Mouse (Mus musculus) kidney, postnatal 10 days (tissue): ENCODE results near the gene Gng7.

Source experiments
- DNase-seq: peaks from one replicate; pipeline ENCODE4 v3.0.0; 2021; ENCODE audit warnings: mixed read lengths

Gene Gng7

GRCm38 (mm10) chr10:80966296-80966695 lies 48.4 kb downstream of the Gng7 start:
- peak; percentile 54 for DNase-seq

- DNase-seq, result peak; percentile 75
Observed at GRCm38 (mm10) chr10:80963031-80963975, 51.4 kb downstream of the Gng7 start.

DNA sequence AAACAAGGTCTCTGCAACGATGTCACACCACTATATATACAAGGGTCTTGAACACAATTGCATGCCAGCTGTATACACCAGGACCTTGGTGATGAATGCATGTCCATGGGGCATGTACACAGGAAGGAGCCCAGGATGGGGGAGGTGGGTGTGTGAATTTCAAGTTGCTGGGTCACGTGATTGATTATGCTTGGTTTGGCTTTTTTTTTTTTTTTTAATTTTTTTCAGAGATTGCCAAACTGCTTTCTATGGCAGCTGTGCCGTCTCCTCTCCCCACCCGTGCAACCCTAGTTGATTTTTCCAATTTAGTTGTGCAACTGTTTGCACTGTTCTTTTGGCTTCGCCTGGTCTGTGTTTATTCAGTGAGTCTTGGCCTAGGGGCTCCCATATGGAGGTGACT lies 52.2 kb downstream of the Gng7 start:
- DNase-seq, result no peak

- peak; percentile 45 for DNase-seq
Observed at GRCm38 (mm10) chr10:80962051-80962472, 52.7 kb downstream of the Gng7 start.

DNA sequence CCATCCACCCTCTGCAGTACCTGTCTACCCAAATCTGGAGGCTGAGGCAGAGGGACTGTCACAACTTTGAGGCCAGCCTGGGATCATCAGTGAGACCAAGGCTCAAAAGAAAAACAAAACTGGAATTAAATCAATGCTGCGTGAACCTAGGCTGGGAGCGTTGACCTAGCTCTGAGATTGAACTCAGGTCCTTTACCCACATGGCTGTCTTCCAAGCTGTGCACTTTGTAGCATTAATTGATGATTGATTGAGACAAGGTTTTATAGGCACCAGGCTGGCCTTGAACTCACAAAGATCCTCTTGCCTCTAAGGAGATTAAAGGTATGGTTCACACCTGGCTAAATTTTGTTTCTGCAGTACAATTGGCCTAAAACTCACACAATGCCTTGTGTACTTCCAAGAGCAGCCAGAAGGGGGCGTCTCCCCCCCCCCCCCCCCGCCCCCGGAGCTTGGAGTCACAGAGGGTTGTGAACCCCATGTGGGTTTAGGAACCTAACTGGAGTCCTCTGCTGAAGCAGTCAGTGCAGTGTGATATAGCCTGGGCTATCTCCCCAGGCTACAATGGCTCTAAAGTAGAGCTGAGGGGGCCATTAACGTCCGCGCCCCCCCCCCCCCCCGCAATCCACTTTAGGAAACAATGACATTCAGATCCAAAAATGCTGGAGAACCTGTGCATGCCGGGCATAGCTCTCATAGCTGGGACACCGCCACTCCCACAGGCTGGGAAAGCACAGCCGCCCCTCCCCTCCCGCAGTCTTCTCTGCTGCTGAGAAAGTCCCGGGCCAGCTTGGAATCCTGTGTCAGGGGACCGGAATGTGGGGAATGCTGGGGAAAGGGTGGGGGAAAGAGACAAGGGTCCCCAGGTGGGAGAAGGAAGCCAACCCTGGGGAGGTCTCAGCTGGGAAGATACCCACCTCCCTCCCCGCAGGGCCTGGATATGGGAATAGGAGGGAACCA lies 53.9 kb downstream of the Gng7 start:
- DNase-seq, result peak; percentile 85

DNA sequence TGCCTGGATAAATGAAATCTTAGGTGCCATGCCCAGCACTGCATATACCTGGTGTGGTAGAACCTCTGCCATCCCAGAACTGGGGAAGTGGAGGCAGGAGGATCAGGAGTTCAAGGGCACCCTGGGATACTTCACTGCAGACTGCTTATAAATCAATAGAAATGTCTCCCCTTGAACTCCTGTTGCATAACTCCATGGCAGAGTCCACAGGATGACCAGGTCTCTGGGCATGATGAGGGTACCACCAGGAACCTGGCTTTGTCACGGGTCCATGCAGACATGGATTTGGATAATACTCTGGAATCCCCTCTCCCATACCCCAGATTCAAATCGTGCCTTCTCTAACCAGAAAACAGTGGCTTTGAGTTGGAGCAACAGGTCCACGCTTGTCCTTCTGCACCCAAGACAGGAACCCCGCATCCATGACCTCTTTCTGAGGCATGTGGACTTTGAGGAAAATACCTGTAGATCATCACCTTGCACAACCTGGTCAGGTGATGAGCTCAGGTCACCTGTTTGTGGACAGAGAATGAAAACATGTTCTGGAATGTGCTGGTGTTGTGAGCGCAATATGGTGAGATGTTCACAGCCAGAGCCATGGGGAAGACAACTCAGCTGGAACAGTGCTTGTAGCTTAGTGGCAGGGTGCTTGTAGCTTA lies 55.6 kb downstream of the Gng7 start:
- no peak for DNase-seq

- no peak for DNase-seq
Observed at GRCm38 (mm10) chr10:80957791-80958190, 57.0 kb downstream of the Gng7 start.

DNA sequence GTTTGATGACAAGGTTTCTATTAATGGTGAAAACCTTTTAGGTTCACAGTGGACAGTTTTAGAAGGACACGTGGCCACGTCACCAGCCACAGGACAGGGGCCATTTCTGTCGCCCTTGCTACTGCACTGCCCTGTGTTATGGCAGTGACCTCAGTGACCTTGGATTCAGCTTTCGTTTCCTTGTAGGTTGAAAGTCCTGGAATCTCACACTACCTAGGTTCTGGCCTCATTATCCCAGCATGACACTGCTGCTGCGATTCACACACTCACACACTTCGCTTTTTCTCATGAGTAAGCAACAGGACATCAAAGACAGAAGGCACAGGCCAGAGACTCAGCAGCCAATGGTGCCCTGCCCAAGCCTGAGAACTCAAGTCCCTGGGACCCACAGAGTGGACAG lies 57.8 kb downstream of the Gng7 start:
- no peak for DNase-seq

- no peak for DNase-seq
Observed at GRCm38 (mm10) chr10:80956385-80956784, 58.4 kb downstream of the Gng7 start.

DNA sequence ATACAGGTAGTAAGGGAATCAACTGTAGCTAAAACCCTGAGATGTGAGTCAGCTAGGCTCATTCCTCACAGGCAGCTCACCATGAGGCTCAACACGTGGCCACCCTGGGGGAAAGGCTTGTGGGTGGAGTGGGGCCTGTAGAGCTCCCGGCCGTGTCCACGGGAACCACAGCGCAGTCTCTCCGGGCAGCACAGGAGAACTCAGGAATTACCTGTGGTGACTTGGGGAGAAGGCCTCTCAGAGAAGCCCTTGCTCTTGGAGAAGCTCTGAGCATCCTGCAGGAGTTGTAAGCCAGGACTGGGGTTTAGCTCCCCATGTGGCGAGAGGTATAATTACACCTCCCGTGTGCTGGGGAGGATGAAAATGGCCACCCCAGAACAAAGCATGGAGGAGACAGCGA lies 59.2 kb downstream of the Gng7 start:
- DNase-seq, result peak; percentile 76

- DNase-seq, result no peak
Observed at GRCm38 (mm10) chr10:80954843-80955242, 59.9 kb downstream of the Gng7 start.

GRCm38 (mm10) chr10:80954415-80954814 lies 60.3 kb downstream of the Gng7 start:
- DNase-seq, result no peak

- DNase-seq, result no peak
Observed at GRCm38 (mm10) chr10:80952449-80952848, 62.3 kb downstream of the Gng7 start.

- DNase-seq, result no peak
Observed at GRCm38 (mm10) chr10:80951761-80952390, 62.9 kb downstream of the Gng7 start.

- no peak for DNase-seq
Observed at GRCm38 (mm10) chr10:80950314-80950713, 64.4 kb downstream of the Gng7 start.

- DNase-seq, result no peak
Observed at GRCm38 (mm10) chr10:80949081-80949480, 65.7 kb downstream of the Gng7 start.

GRCm38 (mm10) chr10:80948570-80948969 lies 66.2 kb downstream of the Gng7 start:
- peak; percentile 62 for DNase-seq

DNA sequence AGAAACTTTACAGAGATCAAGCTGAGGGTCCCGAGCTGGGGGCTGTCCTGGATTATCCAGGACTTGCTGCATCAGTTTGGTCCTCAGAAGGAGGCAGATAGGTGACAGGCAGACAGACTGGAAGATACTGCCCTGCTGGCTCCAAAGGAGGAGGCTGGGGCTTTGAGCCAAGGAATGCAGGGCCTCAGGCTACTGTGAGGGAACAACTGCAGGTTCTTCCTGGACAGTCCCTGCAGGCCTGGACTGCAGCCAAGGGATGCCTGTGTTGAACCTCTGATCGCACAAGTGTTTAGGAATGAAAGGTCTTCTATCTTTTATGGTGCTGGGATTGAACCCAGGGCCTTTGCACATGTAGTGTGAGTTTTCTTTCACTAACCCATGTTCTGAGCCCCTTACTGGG lies 66.9 kb downstream of the Gng7 start:
- DNase-seq, result peak; percentile 85

GRCm38 (mm10) chr10:80946684-80947437 lies 67.9 kb downstream of the Gng7 start:
- DNase-seq, result no peak

- DNase-seq, result no peak
Observed at GRCm38 (mm10) chr10:80944231-80944630, 70.5 kb downstream of the Gng7 start.

DNA sequence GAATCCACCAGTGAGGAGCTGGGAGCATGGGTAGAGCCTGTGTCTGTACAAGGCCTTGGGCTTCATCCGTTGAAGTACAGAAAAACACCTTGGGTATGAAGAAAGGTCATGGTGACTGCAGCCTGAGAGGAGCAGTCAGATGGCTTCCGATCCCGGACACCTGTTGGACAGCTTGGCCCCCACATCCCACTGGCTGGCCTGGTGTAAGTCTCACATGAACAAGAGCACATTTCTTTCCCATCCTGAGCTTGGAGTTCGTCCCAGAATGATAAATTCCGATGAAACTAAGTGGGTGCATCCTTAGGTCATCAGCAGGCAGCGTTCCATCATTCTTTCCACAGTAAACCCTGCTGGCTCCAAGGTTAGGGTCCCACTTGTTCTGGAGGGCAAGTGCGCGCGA lies 71.0 kb downstream of the Gng7 start:
- no peak for DNase-seq

DNA sequence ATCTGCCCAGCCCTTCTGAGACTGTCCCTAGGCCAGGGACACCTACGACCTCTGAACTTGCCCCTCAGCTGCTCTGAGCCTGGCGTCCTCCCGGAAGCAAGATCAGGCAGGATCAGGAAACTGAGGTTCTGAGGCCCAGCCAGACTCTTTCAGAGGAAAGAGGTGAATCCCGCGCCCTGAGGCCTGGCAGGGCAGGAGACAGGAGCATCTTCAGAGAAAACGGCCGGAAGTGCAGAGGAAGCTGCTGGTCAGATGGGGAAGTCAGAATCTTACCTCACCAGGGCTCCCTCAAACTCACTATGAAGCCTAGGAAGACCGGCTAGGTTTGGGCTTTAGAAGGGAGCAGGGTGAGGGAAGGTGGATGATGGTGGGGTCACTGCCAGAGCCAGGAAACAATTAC lies 71.8 kb downstream of the Gng7 start:
- no peak for DNase-seq
